Mouse (Mus musculus) kidney, postnatal 10 days (tissue): ENCODE measurements around the gene Kpna2.
"Not testable (repeated sequence)": the region's sequence is repeated elsewhere in the genome, so short reads cannot be mapped to it uniquely, and the experiment has no call there.

Experiments used
- DNase-seq: peaks from one replicate; pipeline ENCODE4 v3.0.0; 2021; ENCODE audit warnings: mixed read lengths

The Kpna2 gene

GRCm38 (mm10) chr11:107018606-107019005 is 19.3 kb upstream of the Kpna2 start:
- no peak for DNase-seq

- DNase-seq = no peak
Measured at GRCm38 (mm10) chr11:107017339-107017886, 18.1 kb upstream of the Kpna2 start.

- DNase-seq = peak; percentile 60
Measured at GRCm38 (mm10) chr11:107016893-107017292, 17.6 kb upstream of the Kpna2 start.

GRCm38 (mm10) chr11:107015535-107016187 is 16.3 kb upstream of the Kpna2 start:
- not testable (repeated sequence) for DNase-seq

- no peak for DNase-seq
Measured at GRCm38 (mm10) chr11:107014597-107015309, 15.4 kb upstream of the Kpna2 start.

GRCm38 (mm10) chr11:107014020-107014585 is 14.8 kb upstream of the Kpna2 start:
- no peak for DNase-seq

GRCm38 (mm10) chr11:107012324-107013017 is 13.1 kb upstream of the Kpna2 start:
- DNase-seq = peak; percentile 98

- DNase-seq = no peak
Measured at GRCm38 (mm10) chr11:107011669-107012323, 12.5 kb upstream of the Kpna2 start.

- DNase-seq = no peak
Measured at GRCm38 (mm10) chr11:107011171-107011570, 11.8 kb upstream of the Kpna2 start.

- DNase-seq = no peak
Measured at GRCm38 (mm10) chr11:107010447-107010846, 11.1 kb upstream of the Kpna2 start.

GRCm38 (mm10) chr11:107005538-107005937 is 6.2 kb upstream of the Kpna2 start:
- peak; percentile 50 for DNase-seq

- peak; percentile 30 for DNase-seq
Measured at GRCm38 (mm10) chr11:107001760-107002675, 2.7 kb upstream of the Kpna2 start.

GRCm38 (mm10) chr11:106999949-107000513 is 690 bp upstream of the Kpna2 start:
- no peak for DNase-seq

- DNase-seq = no peak
Measured at GRCm38 (mm10) chr11:106998651-106999150, 640 bp downstream of the Kpna2 start.

GRCm38 (mm10) chr11:106997976-106998375 is 1.4 kb downstream of the Kpna2 start:
- DNase-seq = no peak

- DNase-seq = not testable (repeated sequence)
Measured at GRCm38 (mm10) chr11:106996492-106996891, 2.8 kb downstream of the Kpna2 start.

- no peak for DNase-seq
Measured at GRCm38 (mm10) chr11:106994246-106995085, 4.9 kb downstream of the Kpna2 start.

GRCm38 (mm10) chr11:106987384-106987783 is 12.0 kb downstream of the Kpna2 start:
- no peak for DNase-seq

GRCm38 (mm10) chr11:106985979-106986604 is 13.2 kb downstream of the Kpna2 start:
- DNase-seq = not testable (repeated sequence)
